Mouse (Mus musculus) myocyte (in vitro differentiated cells): ENCODE results near the gene Ispd.

Experiments
- CEBPB ChIP-seq: IDR thresholded peaks from 2 replicates; pipeline ENCODE4 v1.6.1; 2011; ENCODE audit warnings: mild to moderate bottlenecking, moderate library complexity; ENCODE audit not compliant: poor library complexity, insufficient read depth, severe bottlenecking
- E2F4 ChIP-seq: IDR thresholded peaks from one replicate; pipeline ENCODE4 v1.6.1; 2011; ENCODE audit warnings: mild to moderate bottlenecking, control low read depth, moderate library complexity; ENCODE audit not compliant: insufficient read depth
- MAX ChIP-seq: IDR thresholded peaks from one replicate; pipeline ENCODE4 v1.6.1; 2011; ENCODE audit warnings: low read depth, mild to moderate bottlenecking, control low read depth
- MYOD1 ChIP-seq, 3 experiments: IDR thresholded peaks; one replicate each; pipeline ENCODE4 v1.6.1; 2011; ENCODE audit warnings: control low read depth in 2 of 3, low read depth in 2 of 3, mild to moderate bottlenecking in 2 of 3, moderate library complexity in 1 of 3; ENCODE audit not compliant: insufficient read length in 2 of 3, control insufficient read depth in 1 of 3
- MYOG ChIP-seq, 3 experiments: IDR thresholded peaks; one replicate each; pipeline ENCODE4 v1.6.1; 2011; ENCODE audit warnings: control low read depth in 2 of 3, low read depth in 2 of 3, mild to moderate bottlenecking in 2 of 3; ENCODE audit not compliant: insufficient read length in 2 of 3, control insufficient read depth in 1 of 3, insufficient read depth in 1 of 3
- POLR2A ChIP-seq: IDR thresholded peaks from one replicate; pipeline ENCODE4 v1.6.1; 2011; ENCODE audit warnings: low read depth, mild to moderate bottlenecking, control low read depth, moderate library complexity; ENCODE audit not compliant: insufficient read length
- POLR2AphosphoS2 ChIP-seq: IDR thresholded peaks from one replicate; pipeline ENCODE4 v1.6.1; 2011; ENCODE audit warnings: low read depth, control low read depth; ENCODE audit not compliant: insufficient read length
- REST ChIP-seq: IDR thresholded peaks from one replicate; pipeline ENCODE4 v1.6.1; 2011; ENCODE audit warnings: mild to moderate bottlenecking, control low read depth, moderate library complexity; ENCODE audit not compliant: insufficient read depth, insufficient read length
- SRF ChIP-seq: IDR thresholded peaks from one replicate; pipeline ENCODE4 v1.6.1; 2011; ENCODE audit warnings: low read depth; ENCODE audit not compliant: control insufficient read depth, insufficient read length
- TCF12 ChIP-seq: IDR thresholded peaks from one replicate; pipeline ENCODE4 v1.6.1; 2011; ENCODE audit warnings: mild to moderate bottlenecking, control low read depth; ENCODE audit not compliant: poor library complexity, insufficient read depth, severe bottlenecking
- TCF3 ChIP-seq: IDR thresholded peaks from one replicate; pipeline ENCODE4 v1.6.1; 2011; ENCODE audit warnings: low read depth, control low read depth; ENCODE audit not compliant: insufficient read length
- USF1 ChIP-seq: IDR thresholded peaks from one replicate; pipeline ENCODE4 v1.6.1; 2011; ENCODE audit warnings: low read depth, mild to moderate bottlenecking, control low read depth, moderate library complexity

DNA sequence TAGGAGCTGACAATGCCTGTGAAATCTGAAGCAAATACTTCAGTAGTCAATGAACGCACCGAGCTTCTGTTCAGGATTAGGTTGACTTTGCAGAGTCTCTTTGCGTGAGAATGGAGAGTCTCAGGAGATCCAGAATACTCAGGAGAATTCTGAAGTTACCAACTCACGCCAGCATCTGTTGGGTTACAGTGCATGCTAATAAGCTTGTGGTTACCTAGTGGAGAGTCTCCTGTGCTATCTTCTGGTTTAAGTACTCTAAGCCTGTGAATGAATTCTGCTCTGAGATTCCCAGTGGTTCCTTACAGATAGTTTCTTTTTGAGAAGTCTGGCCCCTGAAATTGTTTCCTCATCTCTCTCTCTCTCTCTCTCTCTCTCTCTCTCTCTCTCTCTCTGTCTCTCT lies 343.0 kb downstream of the Ispd start:
- TF ChIP-seq POLR2A, result no peak
- no peak for TF ChIP-seq TCF12
- no peak for TF ChIP-seq CEBPB
- TF ChIP-seq POLR2AphosphoS2, result no peak
- TF ChIP-seq MAX, result no peak
- no peak for TF ChIP-seq USF1
- TF ChIP-seq E2F4, result no peak
- TF ChIP-seq TCF3, result no peak
- TF ChIP-seq MYOG (IDR thresholded peaks at IDR 0.05; ENCODE audit: control insufficient read depth in 1 of 3, insufficient read depth in 1 of 3, insufficient read length in 2 of 3, low read depth in 2 of 3), result no peak
- TF ChIP-seq MYOD1 (IDR thresholded peaks at IDR 0.05; ENCODE audit: control insufficient read depth in 1 of 3, insufficient read length in 2 of 3, low read depth in 2 of 3), result no peak
- TF ChIP-seq SRF, result no peak
- TF ChIP-seq REST, result no peak
